Mouse (Mus musculus) ovary, postnatal 36 days (tissue): ENCODE results near the gene Fam161a.
"Not testable (repeated sequence)": the region's sequence is repeated elsewhere in the genome, so short reads cannot be mapped to it uniquely, and the experiment has no call there.

Source experiments
- DNase-seq: peaks from one replicate; pipeline ENCODE4 v3.0.0; 2022; ENCODE audit warnings: low spot score, mixed read lengths

Fam161a gene

DNA sequence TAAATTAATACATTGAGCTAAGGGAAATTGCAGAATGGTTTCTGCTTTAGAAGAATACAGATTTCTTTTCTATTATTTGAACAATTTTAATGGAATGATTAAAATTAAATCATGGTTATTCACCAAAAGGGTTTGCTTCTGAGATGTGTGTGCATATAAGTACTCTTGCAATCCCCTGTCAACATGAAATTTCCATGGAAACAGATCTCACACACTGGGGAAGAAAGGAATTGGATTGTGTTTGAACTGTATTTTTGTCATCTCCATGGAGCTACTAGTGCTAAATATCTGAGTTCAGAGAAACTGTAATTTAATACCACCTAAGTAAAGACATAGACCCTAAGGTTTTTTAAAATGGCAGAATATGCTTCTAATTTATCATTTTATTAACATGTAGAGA, 42.3 kb downstream of the Fam161a start:
- no peak for DNase-seq

DNA sequence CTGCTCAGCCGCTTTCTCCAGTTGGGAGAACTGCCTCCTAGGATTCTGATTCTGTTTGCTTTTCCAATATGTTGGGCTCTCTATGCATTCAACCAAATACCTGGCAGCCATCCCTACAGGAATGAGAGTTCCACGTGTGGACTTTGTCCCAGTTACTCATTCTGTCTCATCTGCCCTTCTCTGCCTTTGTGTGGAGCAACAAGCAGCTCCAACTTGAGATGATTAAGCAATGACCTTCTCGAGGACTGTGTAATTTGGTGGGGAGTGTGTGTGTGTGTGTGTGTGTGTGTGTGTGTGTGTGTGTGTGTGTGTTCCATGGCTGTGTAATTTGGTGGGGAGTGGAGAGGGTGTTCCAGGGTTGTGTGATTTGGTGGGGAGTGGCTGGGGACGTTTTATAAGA, 45.0 kb downstream of the Fam161a start:
- DNase-seq: no peak

DNA sequence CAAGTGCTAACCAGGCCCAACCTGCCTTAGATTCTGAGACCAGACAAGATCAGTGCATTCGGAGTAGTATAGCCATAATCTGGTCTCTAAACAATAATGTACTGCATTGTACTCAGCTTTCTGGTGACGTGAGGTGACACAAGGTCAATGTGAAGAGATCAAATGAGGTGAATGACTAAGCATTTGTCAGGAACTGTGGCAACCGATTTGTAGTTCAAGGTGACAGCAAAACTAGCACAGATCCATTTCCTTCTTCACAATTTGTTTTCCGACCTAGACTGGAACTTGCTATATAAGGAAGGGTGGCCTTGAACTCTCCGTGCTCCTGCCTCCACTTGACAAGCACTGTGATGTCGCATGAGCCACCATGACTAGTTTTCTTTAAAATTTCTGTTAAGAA, 55.8 kb downstream of the Fam161a start:
- no peak for DNase-seq

DNA sequence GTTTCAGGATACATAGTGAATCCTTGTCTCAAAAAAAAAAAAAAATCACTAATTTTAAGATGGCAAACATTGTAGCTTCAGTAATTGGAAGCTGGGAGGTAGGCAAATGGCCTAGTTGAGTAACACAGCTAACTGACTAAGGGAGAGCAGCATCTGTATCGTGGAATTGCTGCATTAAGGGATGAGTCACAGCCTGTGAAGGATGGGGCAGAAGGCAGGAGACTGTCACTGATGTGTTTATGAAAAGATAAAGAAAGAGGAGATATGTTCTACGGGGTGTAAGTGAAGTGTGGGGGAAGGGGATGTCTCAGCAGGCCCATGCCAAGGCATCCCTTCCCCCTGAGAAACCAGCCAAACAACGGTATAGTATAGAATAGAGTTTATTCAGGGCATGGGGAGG, 56.5 kb downstream of the Fam161a start:
- no peak for DNase-seq

DNA sequence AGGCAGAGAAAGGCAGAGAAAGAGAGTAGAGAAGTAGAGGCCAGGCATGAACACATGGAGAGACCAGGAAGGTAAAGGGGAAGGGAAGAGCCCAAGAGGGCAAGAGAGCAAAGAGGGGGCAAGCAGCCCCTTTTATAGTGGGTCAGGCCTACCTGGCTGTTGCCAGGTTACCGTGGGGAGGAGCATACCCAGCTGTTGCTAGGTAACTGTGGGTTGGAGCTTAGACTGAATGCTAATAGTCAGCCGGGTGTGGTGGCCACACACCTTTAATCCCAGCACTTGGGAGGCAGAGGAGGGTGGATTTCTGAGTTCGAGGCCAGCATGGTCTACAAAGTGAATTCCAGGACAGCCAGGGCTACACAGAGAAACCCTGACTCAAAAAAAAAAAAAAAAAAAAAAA, 56.9 kb downstream of the Fam161a start:
- not testable (repeated sequence) for DNase-seq

DNA sequence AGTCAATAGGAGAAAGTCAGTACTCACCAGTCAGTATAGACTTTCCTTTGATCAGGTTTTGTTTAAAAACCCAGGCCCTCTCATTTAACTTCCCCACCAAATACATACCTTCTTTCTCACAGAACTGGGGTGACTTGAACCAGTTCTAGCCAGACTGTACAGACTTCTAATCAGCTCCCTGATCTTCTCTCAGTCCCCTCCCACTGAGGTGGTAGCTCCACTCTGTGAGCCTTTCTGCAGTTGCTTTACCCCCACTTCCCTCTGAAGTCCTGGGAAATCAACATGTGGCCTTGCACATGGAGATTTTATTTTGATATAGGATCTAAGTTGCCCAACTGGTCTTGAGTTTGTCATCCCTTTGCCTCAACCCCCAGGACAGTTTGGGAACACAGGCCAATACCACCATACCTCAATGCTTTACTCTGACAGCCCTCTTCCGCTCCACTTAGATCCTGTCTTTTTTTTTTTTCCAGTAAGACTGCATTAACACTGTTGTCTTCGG, 57.9 kb downstream of the Fam161a start:
- DNase-seq: no peak

DNA sequence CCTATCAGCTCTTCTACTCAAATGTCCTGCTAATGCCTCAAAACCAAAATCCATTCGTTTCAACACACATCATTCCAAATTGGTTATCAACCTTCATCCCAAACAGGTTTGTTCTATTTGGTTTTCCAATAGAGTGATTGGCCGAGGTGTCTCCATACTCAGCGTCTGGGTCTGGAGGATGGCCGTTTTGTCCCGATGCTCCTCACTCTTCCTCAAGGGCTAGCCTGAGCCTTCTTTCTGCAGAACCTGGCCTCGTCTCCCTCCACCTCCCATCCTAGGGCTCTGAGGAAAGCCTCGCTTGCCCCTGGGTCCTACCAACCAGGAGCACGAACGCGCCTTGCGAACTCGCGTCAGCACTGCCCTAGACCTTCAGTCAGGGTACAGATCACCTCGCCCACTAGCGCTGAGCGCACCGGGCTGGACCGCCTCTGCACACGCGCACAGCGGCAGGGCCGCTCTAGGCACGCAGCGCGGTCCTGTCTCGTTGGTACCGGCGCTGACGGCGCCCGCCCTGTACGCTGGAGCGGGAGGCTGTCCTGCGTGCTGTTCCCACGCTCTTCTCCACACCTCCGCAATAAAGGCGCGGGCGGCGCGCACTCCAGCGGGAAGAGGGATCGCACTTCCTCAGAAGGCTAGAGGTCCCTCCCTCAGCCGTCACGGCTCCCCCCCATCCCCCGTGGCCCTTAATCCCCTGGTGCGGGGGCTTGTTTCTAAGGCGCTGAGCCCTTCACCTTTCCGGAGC, 60.2 kb downstream of the Fam161a start:
- peak; percentile 89 for DNase-seq

DNA sequence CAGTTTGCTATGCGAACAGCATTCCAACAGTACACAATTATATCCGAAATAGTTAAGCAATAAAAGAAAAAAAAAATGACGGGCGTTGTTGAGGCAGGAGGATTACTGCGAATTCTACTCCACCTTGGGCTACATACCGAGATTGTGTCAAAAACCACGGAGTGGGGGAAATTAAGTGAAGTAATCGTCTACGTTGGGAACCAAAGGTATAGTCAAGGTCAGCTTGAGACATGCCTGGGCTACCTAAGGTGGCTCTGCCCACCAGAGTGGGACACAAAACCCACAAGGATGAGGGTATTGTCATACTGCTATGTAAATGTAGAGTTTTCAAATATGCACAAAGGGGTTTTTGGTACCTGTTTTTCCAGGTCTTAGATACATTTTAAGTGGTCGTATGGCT, 60.9 kb downstream of the Fam161a start:
- DNase-seq: no peak

DNA sequence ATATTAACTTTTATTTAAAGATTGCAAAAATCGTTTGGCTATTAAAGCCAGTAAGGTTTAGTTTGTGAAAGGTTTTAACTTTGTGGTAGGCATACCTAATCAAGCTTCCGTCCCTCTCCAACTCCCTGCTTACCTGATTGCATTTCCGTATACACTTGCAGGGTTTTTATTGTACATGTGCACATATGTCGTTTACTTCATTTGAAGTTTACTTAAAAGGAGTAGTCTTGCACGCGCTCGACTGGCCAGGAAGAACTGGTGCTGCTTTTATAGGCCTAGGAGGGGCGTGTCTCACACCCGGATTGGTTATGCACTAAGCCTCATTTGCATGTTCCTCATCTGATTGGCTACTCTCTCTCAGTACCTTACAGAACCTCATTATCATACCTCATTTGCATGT, 61.7 kb downstream of the Fam161a start:
- not testable (repeated sequence) for DNase-seq

DNA sequence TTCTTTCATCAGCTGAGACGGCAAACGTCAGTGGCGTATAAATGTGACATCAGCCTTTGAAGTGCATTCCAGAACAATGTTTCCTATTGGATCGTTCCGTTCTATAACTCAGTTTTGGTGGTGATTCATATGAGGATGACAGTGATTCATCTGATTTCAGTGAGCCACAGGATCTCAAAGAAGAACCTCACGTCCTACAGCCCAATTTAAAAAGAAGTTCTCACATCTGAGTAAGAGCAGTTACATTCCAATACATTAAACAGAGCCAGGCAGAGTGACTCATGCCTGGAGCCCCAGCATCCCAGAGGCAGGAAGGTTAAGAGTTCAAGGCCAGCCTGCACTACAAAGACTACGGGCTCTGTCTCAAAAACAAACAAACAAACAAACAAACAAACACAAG, 67.5 kb downstream of the Fam161a start:
- no peak for DNase-seq

DNA sequence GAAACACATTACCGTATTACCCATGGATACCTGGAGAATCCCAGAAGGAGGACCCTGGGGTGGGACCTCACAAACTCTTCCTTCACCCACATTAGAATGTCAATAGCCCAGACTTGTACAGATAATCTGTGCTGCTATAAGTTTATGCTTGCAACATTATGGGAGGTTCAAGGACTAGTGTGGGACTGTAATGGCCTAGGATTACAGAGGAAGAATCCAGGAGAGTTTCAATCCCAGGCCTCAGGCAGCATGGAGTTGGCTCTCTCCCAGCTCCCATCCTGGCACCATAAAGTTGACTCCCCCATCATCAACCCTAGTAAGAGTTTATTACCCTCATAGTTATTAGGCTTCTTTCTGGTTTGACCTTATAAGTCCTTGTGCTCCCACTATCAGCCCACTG, 71.2 kb downstream of the Fam161a start:
- no peak for DNase-seq
